Mouse (Mus musculus) forebrain, postnatal 0 days (tissue): ENCODE results near the gene Srbd1. TPM values are rescaled to one million over a fixed set of nuclear protein-coding genes. Genes with fewer than 3 reads are reported as not detected.
A peak's percentile ranks its signal among the peaks of the same experiment; 100 is the strongest.

Experiments used
- ATAC-seq: fragments of 200-750 bp; cut with Nextera tagmentation; 2 replicates; pipeline ENCODE4 v1.8.0; 2017; ENCODE audit warnings: mild to moderate bottlenecking, moderate library complexity
- DNase-seq: peaks from one replicate; pipeline ENCODE4 v3.0.0-alpha.2; 2015
- H3K27ac ChIP-seq: fragments of 300-500 bp; sonication (generic); 2 replicates; pipeline ENCODE4 v1.5.1; 2014; ENCODE audit warnings: low read depth, mild to moderate bottlenecking, antibody characterized with exemption, low read length, moderate library complexity, mixed read lengths
- H3K27me3 ChIP-seq: fragments of 300-500 bp; sonication (generic); 2 replicates; pipeline ENCODE4 v1.6.1; 2014; ENCODE audit warnings: mild to moderate bottlenecking, low read length, mixed read lengths; ENCODE audit not compliant: insufficient read depth
- H3K36me3 ChIP-seq: fragments of 300-500 bp; sonication (generic); 2 replicates; pipeline ENCODE4 v1.6.1; 2014; ENCODE audit warnings: mild to moderate bottlenecking, moderate library complexity; ENCODE audit not compliant: insufficient read depth
- H3K4me1 ChIP-seq: fragments of 300-500 bp; sonication (generic); 2 replicates; pipeline ENCODE4 v1.6.1; 2014; ENCODE audit warnings: antibody characterized with exemption; ENCODE audit not compliant: insufficient read depth
- H3K4me2 ChIP-seq: fragments of 300-500 bp; sonication (generic); 2 replicates; pipeline ENCODE4 v1.6.1; 2014; ENCODE audit warnings: low read depth, mild to moderate bottlenecking, moderate library complexity
- H3K4me3 ChIP-seq: fragments of 300-500 bp; sonication (generic); 2 replicates; pipeline ENCODE4 v1.5.1; 2014; ENCODE audit warnings: low read depth, low read length, mixed read lengths
- H3K9ac ChIP-seq: fragments of 300-500 bp; sonication (generic); 2 replicates; pipeline ENCODE4 v1.6.1; 2014; ENCODE audit warnings: mild to moderate bottlenecking
- H3K9me3 ChIP-seq: fragments of 300-500 bp; sonication (generic); 2 replicates; pipeline ENCODE4 v1.6.1; 2016; ENCODE audit warnings: low read length
- CTCF ChIP-seq: sonication (generic); IDR thresholded peaks from 2 replicates; pipeline ENCODE4 v1.5.1; 2016; ENCODE audit warnings: antibody characterized with exemption, control low read depth, low read depth
- WGBS: fragments of 180-500 bp; shearing (Covaris S2); extraction: QIAGEN DNeasy Blood & Tissue Kit; methylation state at CpG from one replicate; pipeline ENCODE4 v1.1.7; 2014; 5-methylcytosine and 5-hydroxymethylcytosine counted together
- polyA plus RNA-seq: library from polyadenylated mRNA; unstranded; fragments of >200 nt; fragmentation: Nextera tagmentation; extraction: Ambion mirVana; gene quantifications from 2 replicates; pipeline ENCODE4 v1.2.1, GENCODE M21; 2015
- total RNA-seq: library from RNA; depleted of rRNA; stranded (reverse); fragments of >200 nt; gene quantifications from 2 replicates; pipeline ENCODE4 v1.2.3, GENCODE M21; 2014

Gene Srbd1
- total and polyA plus RNA-seq, 2 experiments from 2014 or later: 9.4 to 20.8 TPM

DNA sequence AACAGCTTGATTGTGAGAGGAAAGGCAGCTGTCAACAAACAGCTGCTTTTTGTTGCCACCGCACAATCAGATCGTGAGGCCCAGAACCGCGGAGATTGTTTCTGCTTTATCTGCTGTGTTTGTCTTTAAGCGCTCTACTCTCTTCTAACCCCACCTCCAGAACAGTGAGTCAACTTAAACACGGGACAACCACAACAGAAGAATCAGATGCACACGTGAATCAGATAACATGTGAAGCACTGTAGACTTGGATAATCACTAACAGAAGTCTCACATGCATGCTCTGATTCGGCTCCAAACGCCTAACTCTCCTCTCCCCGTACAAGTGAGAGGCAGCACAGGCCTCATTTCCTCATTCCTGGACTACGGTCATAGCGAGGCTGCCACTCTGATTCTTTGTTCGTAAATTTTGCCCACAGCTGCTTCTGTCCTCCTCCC, 106.7 kb downstream of the Srbd1 start:
- DNase-seq (peak; percentile 19), ATAC-seq (no peak; the same call in 1 of the 2 replicates)
- Histone ChIP-seq H3K4me2 (no peak overlapping the region), H3K9me3 (no peaks in the 10 kb centered on the region), H3K9ac (no peak overlapping the region), H3K4me3 (no peak overlapping the region), H3K4me1 (no peaks in the 10 kb centered on the region), H3K36me3 (no peaks in the 10 kb centered on the region), H3K27me3 (no peaks in the 10 kb centered on the region), H3K27ac (no peak overlapping the region)
- no peak for TF ChIP-seq CTCF
- 48% methylated on average over 13 of the region's 13 CpGs for WGBS

DNA sequence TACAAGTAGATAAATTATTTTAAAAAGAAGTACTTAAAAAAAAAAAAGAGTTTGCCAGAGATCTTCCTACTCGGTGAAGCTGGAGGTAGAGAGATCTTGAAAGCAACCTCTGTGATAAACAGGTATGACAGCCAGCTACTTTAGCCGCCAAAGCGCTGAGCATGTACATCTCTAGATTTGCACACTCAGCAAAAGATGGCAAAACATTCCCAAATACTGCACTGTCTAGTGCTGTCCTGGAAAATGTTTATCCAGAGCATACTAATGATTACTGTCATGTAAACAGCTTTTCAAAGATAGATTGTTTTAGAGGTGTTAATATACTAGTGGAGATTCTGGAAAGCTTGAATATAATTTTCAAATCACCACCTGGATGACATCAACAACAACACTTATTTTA, 109.4 kb downstream of the Srbd1 start:
- no peak overlapping the region for H3K4me3 ChIP-seq
- no peaks in the 10 kb centered on the region for H3K27me3 ChIP-seq
- no peak overlapping the region for H3K4me2 ChIP-seq
- no peak overlapping the region for H3K9ac ChIP-seq
- H3K27ac ChIP-seq: no peak overlapping the region
- TF ChIP-seq CTCF: no peak
- no peak for DNase-seq
- no peak for ATAC-seq
- no peaks in the 10 kb centered on the region for H3K36me3 ChIP-seq
- WGBS: 92% methylated on average over 3 of the region's 3 CpGs
- H3K9me3 ChIP-seq: no peaks in the 10 kb centered on the region
- no peaks in the 10 kb centered on the region for H3K4me1 ChIP-seq

- 81% methylated on average over 12 of the region's 12 CpGs for WGBS
- TF ChIP-seq CTCF: no peak
These were observed 109.8 kb downstream of the Srbd1 start for GRCm38 (mm10) chr17:86035146-86035545.

DNA sequence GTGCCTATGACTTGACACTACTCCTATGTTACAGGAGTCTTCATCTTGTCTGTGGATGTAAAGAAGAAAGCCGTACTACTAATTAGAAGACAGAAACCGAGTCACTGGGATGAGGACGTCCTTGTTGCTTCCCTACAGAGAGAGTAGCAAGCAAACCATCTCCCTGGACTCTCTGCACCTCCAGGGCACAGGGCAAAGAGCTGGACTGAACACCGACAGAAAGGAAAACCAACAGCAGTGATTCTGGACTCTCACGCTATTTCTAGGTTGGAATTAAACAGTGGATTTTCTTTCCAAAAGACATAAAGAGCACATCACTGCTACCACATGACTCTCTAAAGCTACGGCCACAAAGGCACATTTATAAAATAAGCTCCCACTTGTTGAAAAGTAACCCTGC, 110.3 kb downstream of the Srbd1 start:
- H3K9ac ChIP-seq: no peak overlapping the region
- H3K4me2 ChIP-seq: no peak overlapping the region
- no peaks in the 10 kb centered on the region for H3K4me1 ChIP-seq
- ATAC-seq (no peak), DNase-seq (no peak)
- WGBS: 76% methylated on average over 6 of the region's 6 CpGs
- no peak overlapping the region for H3K27ac ChIP-seq
- no peak for TF ChIP-seq CTCF
- H3K9me3 ChIP-seq: no peaks in the 10 kb centered on the region
- no peaks in the 10 kb centered on the region for H3K36me3 ChIP-seq
- no peaks in the 10 kb centered on the region for H3K27me3 ChIP-seq
- no peak overlapping the region for H3K4me3 ChIP-seq

More at GRCm38 (mm10) chr17:86035146-86035545, 109.8 kb downstream of the Srbd1 start:
- H3K27ac ChIP-seq: no peak overlapping the region
- H3K36me3 ChIP-seq: no peaks in the 10 kb centered on the region
- no peaks in the 10 kb centered on the region for H3K4me1 ChIP-seq
- no peak overlapping the region for H3K4me3 ChIP-seq
- no peak for ATAC-seq
- no peak for DNase-seq
- no peak overlapping the region for H3K4me2 ChIP-seq
- no peaks in the 10 kb centered on the region for H3K27me3 ChIP-seq
- no peaks in the 10 kb centered on the region for H3K9me3 ChIP-seq
- no peak overlapping the region for H3K9ac ChIP-seq

DNA sequence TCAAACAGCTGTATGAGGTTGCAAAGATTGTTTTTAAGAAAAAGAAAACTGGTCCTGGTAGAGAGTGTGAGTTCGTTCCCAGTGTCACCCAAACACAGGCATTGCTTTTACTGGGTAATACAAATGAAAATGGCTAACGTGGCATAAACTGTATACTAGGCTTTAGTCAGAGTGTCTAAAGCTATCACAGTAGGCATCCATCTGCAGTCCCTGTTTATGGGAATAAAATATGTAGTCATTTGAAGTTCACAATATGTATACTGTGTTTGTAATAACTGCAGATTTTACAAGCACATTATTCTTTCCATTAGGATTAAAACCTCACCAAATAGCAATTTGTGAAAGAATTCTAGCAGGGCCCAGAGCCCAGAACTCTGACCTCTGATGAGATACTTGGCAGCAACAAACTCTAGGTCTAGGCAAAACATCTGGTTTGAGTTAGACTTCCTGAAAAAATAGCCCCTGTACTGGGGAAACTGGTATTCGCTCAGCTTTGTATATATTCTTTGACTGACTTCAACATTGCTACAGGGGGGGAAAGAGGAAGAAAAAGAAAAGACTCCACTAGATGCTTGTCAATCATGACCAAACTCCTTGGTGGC, 112.8 kb downstream of the Srbd1 start:
- H3K9me3 ChIP-seq: no peaks in the 10 kb centered on the region
- no peak overlapping the region for H3K4me2 ChIP-seq
- no peaks in the 10 kb centered on the region for H3K4me1 ChIP-seq
- no peak for ATAC-seq
- DNase-seq: no peak
- no peak for TF ChIP-seq CTCF
- H3K9ac ChIP-seq: no peak overlapping the region
- H3K27ac ChIP-seq: no peak overlapping the region
- 85% methylated on average over 3 of the region's 3 CpGs for WGBS
- no peaks in the 10 kb centered on the region for H3K27me3 ChIP-seq
- H3K4me3 ChIP-seq: no peak overlapping the region
- no peaks in the 10 kb centered on the region for H3K36me3 ChIP-seq

DNA sequence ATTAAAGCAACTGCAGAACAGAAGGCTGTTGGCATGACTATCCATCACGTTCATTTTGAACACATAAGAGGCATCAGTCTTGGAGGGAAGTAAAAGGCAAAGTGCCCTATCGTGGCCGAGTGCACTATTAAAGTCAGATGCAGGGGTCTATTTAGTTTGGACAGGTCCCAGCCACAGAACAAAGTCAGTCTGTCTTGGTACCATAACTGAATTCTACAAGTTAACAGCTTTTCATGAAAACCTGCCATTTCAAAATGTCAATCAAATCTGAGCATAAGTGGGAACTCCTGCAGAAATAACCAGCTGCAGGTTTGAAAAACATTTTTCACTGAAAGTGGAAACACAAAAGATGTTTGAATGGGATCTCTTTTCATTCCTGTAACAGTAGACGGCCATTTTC, 115.0 kb downstream of the Srbd1 start:
- ATAC-seq (peak; percentile 16; the same call in 1 of the 2 replicates), DNase-seq (peak; percentile 15)
- no peak overlapping the region for H3K4me3 ChIP-seq
- H3K9ac ChIP-seq: no peak overlapping the region
- no peaks in the 10 kb centered on the region for H3K9me3 ChIP-seq
- WGBS: 26% methylated on average over 4 of the region's 4 CpGs
- H3K27me3 ChIP-seq: no peaks in the 10 kb centered on the region
- no peaks in the 10 kb centered on the region for H3K4me1 ChIP-seq
- no peak overlapping the region for H3K27ac ChIP-seq
- TF ChIP-seq CTCF: no peak
- no peaks in the 10 kb centered on the region for H3K36me3 ChIP-seq
- H3K4me2 ChIP-seq: no peak overlapping the region

- no peak for TF ChIP-seq CTCF
- Histone ChIP-seq H3K4me2 (no peak overlapping the region), H3K36me3 (no peaks in the 10 kb centered on the region), H3K27me3 (no peaks in the 10 kb centered on the region), H3K27ac (no peak overlapping the region), H3K9ac (no peak overlapping the region), H3K9me3 (no peaks in the 10 kb centered on the region), H3K4me1 (no peaks in the 10 kb centered on the region), H3K4me3 (no peak overlapping the region)
- 96% methylated on average over 1 of the region's 1 CpGs for WGBS
- ATAC-seq: no peak
- DNase-seq: no peak
These were observed 115.8 kb downstream of the Srbd1 start for GRCm38 (mm10) chr17:86029175-86029574.
